Mouse (Mus musculus) intestine, embryonic 16.5 days (tissue): ENCODE results near the gene Ptpn6. TPM values are rescaled to one million over a fixed set of nuclear protein-coding genes. Genes with fewer than 3 reads are reported as not detected.
A peak's percentile ranks its signal among the peaks of the same experiment; 100 is the strongest.

Experiments used
- ATAC-seq: fragments of 200-750 bp; cut with Nextera tagmentation; 2 replicates; pipeline ENCODE4 v1.8.0; 2017; ENCODE audit warnings: moderate TSS enrichment, moderate library complexity
- H3K27ac ChIP-seq: fragments of 300-500 bp; sonication (generic); 2 replicates; pipeline ENCODE4 v1.5.1; 2014; ENCODE audit warnings: mild to moderate bottlenecking, low read length
- H3K27me3 ChIP-seq: fragments of 300-500 bp; sonication (generic); replicated peaks from 2 replicates; pipeline ENCODE4 v1.6.1; 2014; ENCODE audit warnings: low read length, control low read depth, mixed read lengths; ENCODE audit not compliant: control insufficient read depth, insufficient read depth
- H3K36me3 ChIP-seq: fragments of 300-500 bp; sonication (generic); 2 replicates; pipeline ENCODE4 v1.6.1; 2014; ENCODE audit warnings: low read length, control low read depth; ENCODE audit not compliant: control insufficient read depth, insufficient read depth
- H3K4me1 ChIP-seq: fragments of 300-500 bp; sonication (generic); 2 replicates; pipeline ENCODE4 v1.6.1; 2014; ENCODE audit warnings: low read length, control low read depth, mixed read lengths; ENCODE audit not compliant: control insufficient read depth, insufficient read depth
- H3K4me2 ChIP-seq: fragments of 300-500 bp; sonication (generic); 2 replicates; pipeline ENCODE4 v1.6.1; 2014; ENCODE audit warnings: low read depth, low read length, control low read depth
- H3K4me3 ChIP-seq: fragments of 300-500 bp; sonication (generic); 2 replicates; pipeline ENCODE4 v1.5.1; 2014; ENCODE audit warnings: mild to moderate bottlenecking, low read length
- H3K9ac ChIP-seq: fragments of 300-500 bp; sonication (generic); 2 replicates; pipeline ENCODE4 v1.6.1; 2014; ENCODE audit warnings: low read depth, low read length
- H3K9me3 ChIP-seq: fragments of 300-500 bp; sonication (generic); 2 replicates; pipeline ENCODE4 v1.6.1; 2016; ENCODE audit warnings: low read length, control low read depth; ENCODE audit not compliant: control insufficient read depth
- WGBS: fragments of 180-500 bp; shearing (Covaris S2); extraction: QIAGEN DNeasy Blood & Tissue Kit; methylation state at CpG from one replicate; pipeline ENCODE4 v1.1.7; 2014; 5-methylcytosine and 5-hydroxymethylcytosine counted together
- polyA plus RNA-seq: library from polyadenylated mRNA; unstranded; fragments of >200 nt; fragmentation: Nextera tagmentation; extraction: Ambion mirVana; gene quantifications from 2 replicates; pipeline ENCODE4 v1.2.1, GENCODE M21; 2015

Gene Ptpn6
- polyA plus RNA-seq, 1 experiment from 2014 or later: 20.4 TPM

- 0 out of 2 replicates have a peak, but pooled peaks have one; percentile 10 for ATAC-seq
- Histone ChIP-seq H3K9ac (peak overlapping the region; percentile 80), H3K9me3 (no peaks in the 10 kb centered on the region), H3K4me3 (peak overlapping the region; percentile 59), H3K36me3 (no peaks in the 10 kb centered on the region), H3K4me1 (0 out of 2 replicates have a peak, but pooled peaks cover 3% of the 10 kb centered on the region), H3K27ac (peak overlapping the region; percentile 93), H3K4me2 (peak overlapping the region; percentile 49), H3K27me3 (no peaks in the 10 kb centered on the region)
- 57% methylated on average over 11 of the region's 11 CpGs for WGBS
These were observed 17.6 kb downstream of the Ptpn6 start for GRCm38 (mm10) chr6:124720904-124721303.

- Histone ChIP-seq H3K4me2 (peak overlapping the region; percentile 49), H3K36me3 (peaks cover 7% of the 10 kb centered on the region), H3K27ac (peak overlapping the region; percentile 93), H3K4me1 (peaks cover 6% of the 10 kb centered on the region; the same call in 1 of the 2 replicates), H3K27me3 (no peaks in the 10 kb centered on the region), H3K9me3 (no peaks in the 10 kb centered on the region), H3K9ac (peak overlapping the region; percentile 80), H3K4me3 (peak overlapping the region; percentile 59)
- 51% methylated on average over 7 of the region's 7 CpGs for WGBS
- ATAC-seq: peak; percentile 55
These were observed 19.0 kb downstream of the Ptpn6 start for GRCm38 (mm10) chr6:124719354-124719978.

DNA sequence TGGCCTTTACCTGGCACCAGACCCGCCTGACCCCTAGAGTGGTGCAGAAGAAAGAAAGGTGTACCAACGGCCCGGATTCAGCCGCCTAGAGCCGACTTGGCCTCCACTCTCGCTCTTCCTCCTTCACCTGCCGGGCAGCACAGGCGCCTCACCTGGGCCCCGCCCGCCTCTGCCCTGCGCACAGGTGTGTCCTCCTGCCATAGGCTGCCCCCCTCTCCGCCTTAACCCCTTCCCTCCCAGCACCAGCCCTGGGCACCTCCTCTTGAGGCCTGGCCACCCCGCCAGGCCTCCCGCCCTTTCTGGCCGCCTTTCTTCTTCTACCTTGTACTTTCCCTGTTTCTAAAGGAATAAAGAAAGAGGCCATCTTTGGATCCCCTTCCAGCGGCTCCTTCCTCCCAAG is 19.8 kb downstream of the Ptpn6 start:
- peak overlapping the region; percentile 80 for H3K9ac ChIP-seq
- peak overlapping the region; percentile 59 for H3K4me3 ChIP-seq
- peaks cover 7% of the 10 kb centered on the region for H3K36me3 ChIP-seq
- peak overlapping the region; percentile 49 for H3K4me2 ChIP-seq
- H3K9me3 ChIP-seq: no peaks in the 10 kb centered on the region
- 43% methylated on average over 16 of the region's 16 CpGs for WGBS
- ATAC-seq: peak; percentile 82
- no peaks in the 10 kb centered on the region for H3K27me3 ChIP-seq
- H3K4me1 ChIP-seq: peaks cover 10% of the 10 kb centered on the region
- H3K27ac ChIP-seq: peak overlapping the region; percentile 93

GRCm38 (mm10) chr6:124717968-124718367 is 20.5 kb downstream of the Ptpn6 start:
- H3K9me3 ChIP-seq: no peaks in the 10 kb centered on the region
- H3K9ac ChIP-seq: peak overlapping the region; percentile 80
- no peak for ATAC-seq
- H3K27me3 ChIP-seq: no peaks in the 10 kb centered on the region
- H3K4me2 ChIP-seq: peak overlapping the region; percentile 41
- peak overlapping the region; percentile 59 for H3K4me3 ChIP-seq
- peaks cover 7% of the 10 kb centered on the region for H3K36me3 ChIP-seq
- WGBS: 49% methylated on average over 13 of the region's 13 CpGs
- H3K27ac ChIP-seq: peak overlapping the region; percentile 93
- H3K4me1 ChIP-seq: peaks cover 14% of the 10 kb centered on the region

DNA sequence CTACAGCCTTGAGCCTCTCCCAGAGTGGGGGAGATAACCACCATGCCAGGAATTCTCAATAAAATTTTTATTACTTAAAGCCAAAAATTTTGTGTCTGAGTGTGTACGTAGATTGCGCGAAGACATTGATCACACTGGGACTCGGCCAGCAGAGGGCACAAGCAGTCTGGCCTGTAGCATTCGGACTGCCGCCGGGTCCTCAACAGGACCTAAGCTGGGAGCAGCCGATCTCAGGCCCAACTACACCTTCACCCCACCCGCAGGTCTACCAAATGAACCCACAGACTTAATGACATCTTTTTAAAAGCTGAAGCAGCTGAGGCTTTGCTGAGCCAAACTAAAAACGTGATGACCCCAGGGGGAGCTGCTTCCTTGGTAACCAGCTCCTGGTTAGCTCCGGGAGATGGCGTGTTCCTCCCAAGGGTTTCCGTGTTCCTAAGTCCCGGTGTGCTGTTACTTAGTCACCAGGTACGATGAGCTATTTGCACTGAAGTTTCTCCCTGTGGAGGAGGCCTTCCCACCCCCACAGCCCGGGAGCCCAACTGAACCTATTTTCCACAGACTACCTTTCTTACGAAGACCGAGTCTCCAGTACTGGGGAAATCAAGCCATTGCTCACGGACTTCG is 21.5 kb downstream of the Ptpn6 start:
- peak overlapping the region; percentile 93 for H3K27ac ChIP-seq
- WGBS: 47% methylated on average over 20 of the region's 20 CpGs
- H3K4me2 ChIP-seq: peak overlapping the region; percentile 41
- no peak for ATAC-seq
- H3K36me3 ChIP-seq: peaks cover 7% of the 10 kb centered on the region
- no peaks in the 10 kb centered on the region for H3K27me3 ChIP-seq
- H3K9me3 ChIP-seq: no peaks in the 10 kb centered on the region
- H3K9ac ChIP-seq: peak overlapping the region; percentile 80
- peaks cover 14% of the 10 kb centered on the region for H3K4me1 ChIP-seq
- H3K4me3 ChIP-seq: peak overlapping the region; percentile 59

- peaks cover 35% of the 10 kb centered on the region for H3K4me1 ChIP-seq
- H3K27ac ChIP-seq: peak overlapping the region; percentile 84
- H3K27me3 ChIP-seq: no peaks in the 10 kb centered on the region
- peak overlapping the region; percentile 96 for H3K9ac ChIP-seq
- H3K4me3 ChIP-seq: peak overlapping the region; percentile 95
- peaks cover 8% of the 10 kb centered on the region for H3K36me3 ChIP-seq
- peak overlapping the region; percentile 85 for H3K4me2 ChIP-seq
- ATAC-seq: no peak
- no peaks in the 10 kb centered on the region for H3K9me3 ChIP-seq
- 13% methylated on average over 11 of the region's 11 CpGs for WGBS
These were observed 25.6 kb downstream of the Ptpn6 start for GRCm38 (mm10) chr6:124712918-124713317.

DNA sequence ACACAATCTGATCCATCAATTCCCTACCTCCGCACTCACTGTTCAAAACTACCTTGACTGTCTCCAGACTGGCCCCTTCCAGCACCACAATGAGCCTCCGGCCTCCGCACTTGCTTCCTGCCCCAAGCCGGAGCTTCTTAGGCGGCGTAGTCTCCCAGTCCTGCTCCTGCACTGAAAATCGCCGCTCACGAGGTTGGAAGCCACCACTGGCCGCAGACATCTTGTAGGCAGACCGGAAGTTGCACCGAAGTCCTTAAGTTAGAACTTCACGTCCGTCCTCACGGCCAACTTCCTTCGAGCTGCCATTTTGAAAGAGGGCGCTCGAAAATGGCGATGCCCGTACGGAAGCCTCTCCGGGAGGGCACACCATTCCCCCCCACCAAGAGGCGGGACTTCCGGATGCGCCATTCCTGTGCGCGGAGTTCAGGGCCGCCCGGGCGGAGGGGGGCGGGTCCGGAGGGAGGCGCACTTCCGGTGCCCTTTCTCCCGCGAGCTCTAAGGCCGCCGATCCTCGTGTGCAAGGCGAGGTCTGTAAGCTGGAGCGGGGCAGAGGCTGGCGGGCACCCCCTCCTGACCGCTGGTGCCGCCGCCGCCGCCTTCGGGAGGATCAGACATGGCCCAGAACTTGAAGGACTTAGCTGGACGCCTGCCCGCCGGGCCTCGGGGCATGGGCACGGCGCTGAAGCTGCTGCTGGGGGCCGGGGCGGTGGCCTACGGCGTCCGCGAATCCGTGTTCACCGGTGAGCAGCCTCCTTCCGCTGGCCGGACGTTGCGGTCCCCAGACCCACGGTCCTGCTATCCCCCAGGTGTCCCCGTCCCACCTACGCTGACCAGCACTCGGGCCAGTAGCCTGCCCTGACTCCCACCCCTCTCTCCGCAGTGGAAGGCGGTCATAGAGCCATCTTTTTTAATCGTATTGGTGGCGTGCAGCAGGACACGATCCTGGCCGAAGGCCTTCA is 26.4 kb downstream of the Ptpn6 start, which contains the start of the genes Emg1 and Phb2:
Gene Emg1, minus strand, starts transcription at position 355 of the 959 bp plus-strand sequence.
Gene Phb2, plus strand, starts transcription at position 513 of the 959 bp plus-strand sequence.
- H3K36me3 ChIP-seq: peaks cover 9% of the 10 kb centered on the region

GRCm38 (mm10) chr6:124708289-124708889 is 30.1 kb downstream of the Ptpn6 start:
- Histone ChIP-seq H3K4me2 (no peak overlapping the region), H3K36me3 (peaks cover 11% of the 10 kb centered on the region), H3K9me3 (no peaks in the 10 kb centered on the region), H3K9ac (no peak overlapping the region), H3K4me1 (peaks cover 25% of the 10 kb centered on the region), H3K27ac (no peak overlapping the region; the same call in 1 of the 2 replicates), H3K27me3 (no peaks in the 10 kb centered on the region), H3K4me3 (no peak overlapping the region)
- 87% methylated on average over 10 of the region's 10 CpGs for WGBS
- no peak for ATAC-seq

More for the DNA sequence above, 26.4 kb downstream of the Ptpn6 start, which contains the start of the genes Emg1 and Phb2:
- Histone ChIP-seq H3K9ac (peak within 1 kb of the TSS; percentile 96), H3K27ac (peak within 1 kb of the TSS; percentile 94), H3K9me3 (no peaks in the 10 kb centered on the region), H3K4me2 (peak within 1 kb of the TSS; percentile 85), H3K4me1 (peaks cover 35% of the 10 kb centered on the region), H3K4me3 (peak within 1 kb of the TSS; percentile 95), H3K27me3 (no peaks in the 10 kb centered on the region)
- peak; percentile 96 for ATAC-seq
- under 1% methylated on average over 73 of the region's 76 CpGs for WGBS
